Mouse (Mus musculus): ENCODE data around the gene Ints3. TPM values are rescaled to one million over a fixed set of nuclear protein-coding genes. Genes with fewer than 3 reads are reported as not detected.

The Ints3 gene
- polyA plus RNA-seq, 1 experiment from 2014 or later = 34.2 TPM

DNA sequence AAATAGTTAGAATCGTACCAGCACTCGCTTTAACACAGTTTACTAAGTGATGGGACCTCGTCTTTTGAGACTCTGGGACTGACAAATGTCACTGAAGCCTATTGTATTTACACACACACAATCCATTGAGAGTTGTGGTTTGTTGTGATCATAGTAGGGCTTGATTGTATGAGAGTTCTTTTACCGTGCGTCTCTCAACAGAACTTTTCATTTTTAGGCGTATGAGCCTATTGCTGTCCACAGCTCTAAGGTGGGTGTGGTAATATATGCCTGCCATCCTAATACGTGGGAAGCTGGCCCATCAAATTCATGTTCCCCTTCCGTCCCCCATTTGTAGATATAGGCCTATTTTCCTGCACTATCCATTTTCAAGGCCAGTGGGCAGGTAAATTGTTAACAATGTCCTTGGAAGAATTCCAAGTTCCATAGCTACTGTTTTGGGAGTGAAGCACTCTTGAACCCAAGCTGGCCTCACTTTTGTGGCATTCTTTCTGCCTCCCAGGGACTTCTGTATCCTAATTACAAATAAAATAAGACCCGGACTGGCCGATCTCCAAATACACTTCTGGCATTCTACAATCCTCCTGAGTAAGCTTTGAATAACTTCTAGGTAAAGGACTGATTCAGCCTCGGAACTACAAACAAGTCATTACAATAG lies 780 bp upstream of the Ints3 start:
- 61% methylated on average over 11 of the region's 11 CpGs for WGBS
- DNase-seq (ENCODE audit: low spot score) (no peak), ATAC-seq (ENCODE audit: low FRiP score) (no peak)
- H3K4me3 ChIP-seq (ENCODE audit: low read depth, low read length) = peak overlapping the region; percentile 61
- H3K9me3 ChIP-seq (ENCODE audit: control insufficient read depth, low read length) = no peaks in the 10 kb centered on the region
- peak overlapping the region; percentile 66 for H3K9ac ChIP-seq (ENCODE audit: low read depth, low read length)
- H3K36me3 ChIP-seq (ENCODE audit: control insufficient read depth, insufficient read depth, low read length) = no peaks in the 10 kb centered on the region
- H3K4me1 ChIP-seq (replicated peaks; ENCODE audit: control insufficient read depth, insufficient read depth, low read length) = peaks cover 6% of the 10 kb centered on the region
- no peaks in the 10 kb centered on the region for H3K27me3 ChIP-seq (ENCODE audit: control insufficient read depth, insufficient read depth, low read length)
- peak overlapping the region; percentile 73 for H3K4me2 ChIP-seq (replicated peaks; ENCODE audit: low read depth, low read length)
- H3K27ac ChIP-seq (ENCODE audit: low read depth, low read length) = no peak overlapping the region

DNA sequence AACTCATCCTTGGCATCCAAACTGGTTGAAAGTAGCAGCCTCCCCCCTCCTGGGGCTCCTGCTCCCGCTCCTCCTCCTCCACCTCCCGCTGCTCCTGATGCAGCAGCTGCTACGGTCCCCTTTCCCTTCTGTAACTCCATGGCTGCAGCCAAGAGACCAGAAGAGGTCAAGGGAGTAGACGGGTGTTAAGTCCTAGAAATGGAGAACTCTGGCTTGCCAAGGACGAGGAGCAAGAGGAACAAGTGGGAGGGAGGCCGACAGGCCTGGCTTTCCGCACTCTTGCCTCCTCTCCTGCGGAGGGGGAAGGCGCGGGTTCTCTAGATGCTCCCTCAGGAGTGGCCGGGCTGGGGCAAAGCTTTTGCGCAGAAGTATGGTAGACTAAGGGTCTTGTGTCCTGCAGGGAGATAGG lies 607 bp downstream of the Ints3 start:
- H3K9me3 ChIP-seq (ENCODE audit: control insufficient read depth, low read length) = no peaks in the 10 kb centered on the region
- H3K27me3 ChIP-seq (ENCODE audit: control insufficient read depth, insufficient read depth, low read length) = no peaks in the 10 kb centered on the region
- H3K27ac ChIP-seq (ENCODE audit: low read depth, low read length) = peak overlapping the region; percentile 89
- peaks cover 6% of the 10 kb centered on the region for H3K4me1 ChIP-seq (replicated peaks; ENCODE audit: control insufficient read depth, insufficient read depth, low read length)
- 1% methylated on average over 10 of the region's 12 CpGs for WGBS
- peak overlapping the region; percentile 78 for H3K9ac ChIP-seq (ENCODE audit: low read depth, low read length)
- H3K4me3 ChIP-seq (ENCODE audit: low read depth, low read length) = peak overlapping the region; percentile 61
- no peaks in the 10 kb centered on the region for H3K36me3 ChIP-seq (ENCODE audit: control insufficient read depth, insufficient read depth, low read length)
- H3K4me2 ChIP-seq (replicated peaks; ENCODE audit: low read depth, low read length) = peak overlapping the region; percentile 99
- DNase-seq (ENCODE audit: low spot score) (no peak), ATAC-seq (ENCODE audit: low FRiP score) (peak; percentile 56)

DNA sequence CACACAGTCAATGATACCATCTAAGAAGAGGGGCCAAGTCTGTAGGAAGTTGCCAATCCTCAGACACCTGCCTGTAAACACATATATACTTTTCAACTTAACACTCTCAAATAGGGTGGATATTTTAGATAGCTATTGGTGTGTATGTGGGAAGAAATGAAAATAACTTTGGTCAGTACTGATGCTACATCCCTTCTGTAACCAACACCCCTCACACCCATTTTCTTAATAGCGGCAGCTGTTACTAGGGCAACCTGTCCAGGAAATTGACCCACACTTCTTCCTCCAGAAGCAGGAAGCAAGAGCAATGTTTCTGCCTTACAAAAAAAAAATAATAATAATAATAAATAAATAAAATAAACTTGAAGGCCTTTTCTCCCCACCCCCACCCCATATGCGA lies 1.1 kb downstream of the Ints3 start:
- no peaks in the 10 kb centered on the region for H3K36me3 ChIP-seq (ENCODE audit: control insufficient read depth, insufficient read depth, low read length)
- no peaks in the 10 kb centered on the region for H3K27me3 ChIP-seq (ENCODE audit: control insufficient read depth, insufficient read depth, low read length)
- peak overlapping the region; percentile 99 for H3K4me2 ChIP-seq (replicated peaks; ENCODE audit: low read depth, low read length)
- peaks cover 6% of the 10 kb centered on the region for H3K4me1 ChIP-seq (replicated peaks; ENCODE audit: control insufficient read depth, insufficient read depth, low read length)
- H3K27ac ChIP-seq (ENCODE audit: low read depth, low read length) = no peak overlapping the region
- no peak for DNase-seq (ENCODE audit: low spot score)
- 19% methylated on average over 2 of the region's 2 CpGs for WGBS
- peak overlapping the region; percentile 78 for H3K9ac ChIP-seq (ENCODE audit: low read depth, low read length)
- no peak for ATAC-seq (ENCODE audit: low FRiP score)
- peak overlapping the region; percentile 61 for H3K4me3 ChIP-seq (ENCODE audit: low read depth, low read length)
- H3K9me3 ChIP-seq (ENCODE audit: control insufficient read depth, low read length) = no peaks in the 10 kb centered on the region

DNA sequence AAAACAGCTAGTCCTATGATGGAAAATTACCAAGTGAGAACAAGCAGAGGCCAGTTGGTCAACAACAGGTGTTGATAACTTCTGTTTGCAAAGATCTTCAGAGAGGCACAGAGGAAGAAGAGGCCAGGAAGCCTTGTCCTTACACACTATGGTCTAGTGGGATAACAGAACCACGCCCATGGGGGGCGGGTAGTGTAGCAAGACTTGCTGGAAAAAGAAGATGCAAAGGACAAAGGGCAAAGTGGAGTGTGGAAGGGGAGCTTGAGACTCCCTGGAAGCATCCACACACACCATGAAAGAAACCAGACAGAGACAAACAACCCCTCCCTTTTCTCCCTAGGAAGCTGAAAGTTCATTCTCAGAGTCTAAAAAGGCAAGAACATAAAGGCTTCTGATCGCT lies 3.8 kb downstream of the Ints3 start:
- no peak for ATAC-seq (ENCODE audit: low FRiP score)
- peaks cover 6% of the 10 kb centered on the region for H3K4me1 ChIP-seq (replicated peaks; ENCODE audit: control insufficient read depth, insufficient read depth, low read length)
- no peak overlapping the region for H3K4me3 ChIP-seq (ENCODE audit: low read depth, low read length)
- H3K27me3 ChIP-seq (ENCODE audit: control insufficient read depth, insufficient read depth, low read length) = no peaks in the 10 kb centered on the region
- 86% methylated on average over 3 of the region's 3 CpGs for WGBS
- H3K4me2 ChIP-seq (replicated peaks; ENCODE audit: low read depth, low read length) = no peak overlapping the region
- no peaks in the 10 kb centered on the region for H3K36me3 ChIP-seq (ENCODE audit: control insufficient read depth, insufficient read depth, low read length)
- H3K27ac ChIP-seq (ENCODE audit: low read depth, low read length) = no peak overlapping the region
- H3K9me3 ChIP-seq (ENCODE audit: control insufficient read depth, low read length) = no peaks in the 10 kb centered on the region
- H3K9ac ChIP-seq (ENCODE audit: low read depth, low read length) = no peak overlapping the region
- no peak for DNase-seq (ENCODE audit: low spot score)

DNA sequence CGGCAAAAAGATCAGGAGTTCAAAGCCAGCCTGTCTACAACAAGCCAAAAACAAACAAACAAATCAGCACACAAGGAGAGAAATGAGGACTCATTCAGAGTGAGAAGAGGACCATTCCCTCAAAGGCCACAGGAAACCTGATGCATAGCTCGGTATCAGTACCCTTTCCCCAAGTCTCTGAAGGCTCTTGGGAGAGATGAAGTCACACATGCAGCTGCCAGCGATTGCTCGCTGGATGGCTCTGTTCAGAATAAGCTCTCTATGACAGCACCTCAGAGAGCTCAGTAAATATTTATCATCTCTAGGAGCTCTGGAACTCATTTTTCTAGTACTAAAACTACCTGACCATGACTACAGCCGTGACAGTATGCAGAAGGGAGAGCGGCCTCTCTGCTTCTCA lies 5.2 kb downstream of the Ints3 start:
- Histone ChIP-seq H3K36me3 (ENCODE audit: control insufficient read depth, insufficient read depth, low read length) (0 out of 2 replicates have a peak, but pooled peaks cover 5% of the 10 kb centered on the region), H3K4me1 (replicated peaks; ENCODE audit: control insufficient read depth, insufficient read depth, low read length) (peaks cover 6% of the 10 kb centered on the region), H3K4me3 (ENCODE audit: low read depth, low read length) (no peak overlapping the region), H3K9ac (ENCODE audit: low read depth, low read length) (no peak overlapping the region), H3K27me3 (ENCODE audit: control insufficient read depth, insufficient read depth, low read length) (no peaks in the 10 kb centered on the region), H3K4me2 (replicated peaks; ENCODE audit: low read depth, low read length) (no peak overlapping the region), H3K27ac (ENCODE audit: low read depth, low read length) (no peak overlapping the region), H3K9me3 (ENCODE audit: control insufficient read depth, low read length) (no peaks in the 10 kb centered on the region)
- no peak for ATAC-seq (ENCODE audit: low FRiP score)
- DNase-seq (ENCODE audit: low spot score) = no peak
- WGBS = 87% methylated on average over 6 of the region's 6 CpGs

DNA sequence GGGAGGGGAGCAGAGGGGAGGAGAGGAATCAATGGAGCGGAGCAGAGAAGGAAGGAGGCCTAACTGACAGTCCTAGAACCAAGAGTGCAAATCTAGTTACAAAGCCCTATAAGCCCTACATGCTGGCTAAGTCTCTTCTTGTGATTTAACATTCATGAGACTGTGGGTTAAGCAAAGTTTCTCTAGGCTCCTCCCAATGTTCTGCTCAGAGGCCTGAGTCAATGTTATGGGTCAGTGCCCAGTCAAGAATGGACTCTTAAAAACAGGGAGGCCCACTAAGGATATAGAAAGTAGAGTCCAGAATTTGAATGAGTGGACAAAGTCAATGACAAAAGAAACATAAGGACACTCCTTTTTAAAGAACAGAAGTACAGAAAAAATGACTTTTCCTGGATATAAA lies 5.8 kb downstream of the Ints3 start:
- no peak overlapping the region for H3K4me2 ChIP-seq (replicated peaks; ENCODE audit: low read depth, low read length)
- H3K36me3 ChIP-seq (ENCODE audit: control insufficient read depth, insufficient read depth, low read length) = 0 out of 2 replicates have a peak, but pooled peaks cover 6% of the 10 kb centered on the region
- H3K27ac ChIP-seq (ENCODE audit: low read depth, low read length) = no peak overlapping the region
- no peaks in the 10 kb centered on the region for H3K9me3 ChIP-seq (ENCODE audit: control insufficient read depth, low read length)
- no peak for ATAC-seq (ENCODE audit: low FRiP score)
- no peak overlapping the region for H3K9ac ChIP-seq (ENCODE audit: low read depth, low read length)
- no peaks in the 10 kb centered on the region for H3K27me3 ChIP-seq (ENCODE audit: control insufficient read depth, insufficient read depth, low read length)
- H3K4me1 ChIP-seq (replicated peaks; ENCODE audit: control insufficient read depth, insufficient read depth, low read length) = peaks cover 6% of the 10 kb centered on the region
- H3K4me3 ChIP-seq (ENCODE audit: low read depth, low read length) = no peak overlapping the region
- no peak for DNase-seq (ENCODE audit: low spot score)
- WGBS = 85% methylated on average over 1 of the region's 1 CpGs

DNA sequence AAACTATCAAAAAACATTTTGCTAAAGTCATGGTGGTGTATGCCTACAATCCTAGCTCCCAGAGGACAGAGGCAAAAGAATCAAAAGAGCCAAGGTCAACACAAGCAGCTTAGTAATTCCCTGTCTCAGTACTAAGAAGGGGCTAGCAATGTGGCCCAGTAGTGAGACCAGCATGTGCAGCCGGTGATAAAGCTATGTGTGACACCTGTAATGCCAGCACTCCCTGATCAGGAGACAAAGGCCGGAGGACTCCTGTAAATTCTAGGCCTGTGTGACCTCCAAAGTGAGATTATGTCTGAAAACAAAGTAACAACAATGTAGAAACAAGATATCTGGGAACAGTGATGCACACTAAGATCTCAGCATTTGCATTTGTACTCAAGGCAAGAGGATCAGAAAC lies 7.9 kb downstream of the Ints3 start:
- 0 out of 2 replicates have a peak, but pooled peaks cover 6% of the 10 kb centered on the region for H3K36me3 ChIP-seq (ENCODE audit: control insufficient read depth, insufficient read depth, low read length)
- no peak overlapping the region for H3K4me3 ChIP-seq (ENCODE audit: low read depth, low read length)
- no peak for ATAC-seq (ENCODE audit: low FRiP score)
- H3K9me3 ChIP-seq (ENCODE audit: control insufficient read depth, low read length) = no peaks in the 10 kb centered on the region
- no peaks in the 10 kb centered on the region for H3K27me3 ChIP-seq (ENCODE audit: control insufficient read depth, insufficient read depth, low read length)
- no peak overlapping the region for H3K4me2 ChIP-seq (replicated peaks; ENCODE audit: low read depth, low read length)
- H3K27ac ChIP-seq (ENCODE audit: low read depth, low read length) = no peak overlapping the region
- DNase-seq (ENCODE audit: low spot score) = no peak
- WGBS = 96% methylated on average over 2 of the region's 2 CpGs
- H3K4me1 ChIP-seq (replicated peaks; ENCODE audit: control insufficient read depth, insufficient read depth, low read length) = no peaks in the 10 kb centered on the region
- no peak overlapping the region for H3K9ac ChIP-seq (ENCODE audit: low read depth, low read length)

DNA sequence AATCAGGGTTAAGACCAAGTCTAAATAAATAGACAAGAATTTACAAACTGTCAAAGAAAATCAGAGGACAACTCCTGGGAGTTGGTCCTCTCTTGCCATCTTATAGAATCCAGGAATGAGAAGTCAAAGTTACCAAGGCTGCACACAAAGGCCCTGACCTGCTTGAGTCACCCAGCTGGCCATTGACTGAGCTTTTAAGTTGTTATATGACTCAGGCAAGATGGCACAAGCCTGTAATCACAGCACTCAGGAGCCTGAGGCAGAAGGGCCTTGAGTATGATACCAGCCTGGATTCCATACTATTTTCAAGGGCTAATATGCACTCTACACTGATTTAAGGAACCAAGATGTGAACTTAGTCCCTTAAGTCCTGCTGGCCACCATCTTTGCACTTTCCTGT lies 9.9 kb downstream of the Ints3 start:
- no peak overlapping the region for H3K4me3 ChIP-seq (ENCODE audit: low read depth, low read length)
- DNase-seq (ENCODE audit: low spot score) (no peak), ATAC-seq (ENCODE audit: low FRiP score) (no peak)
- H3K4me2 ChIP-seq (replicated peaks; ENCODE audit: low read depth, low read length) = no peak overlapping the region
- H3K9me3 ChIP-seq (ENCODE audit: control insufficient read depth, low read length) = no peaks in the 10 kb centered on the region
- H3K27ac ChIP-seq (ENCODE audit: low read depth, low read length) = no peak overlapping the region
- H3K4me1 ChIP-seq (replicated peaks; ENCODE audit: control insufficient read depth, insufficient read depth, low read length) = no peaks in the 10 kb centered on the region
- no peaks in the 10 kb centered on the region for H3K27me3 ChIP-seq (ENCODE audit: control insufficient read depth, insufficient read depth, low read length)
- no peak overlapping the region for H3K9ac ChIP-seq (ENCODE audit: low read depth, low read length)
- 0 out of 2 replicates have a peak, but pooled peaks cover 6% of the 10 kb centered on the region for H3K36me3 ChIP-seq (ENCODE audit: control insufficient read depth, insufficient read depth, low read length)

DNA sequence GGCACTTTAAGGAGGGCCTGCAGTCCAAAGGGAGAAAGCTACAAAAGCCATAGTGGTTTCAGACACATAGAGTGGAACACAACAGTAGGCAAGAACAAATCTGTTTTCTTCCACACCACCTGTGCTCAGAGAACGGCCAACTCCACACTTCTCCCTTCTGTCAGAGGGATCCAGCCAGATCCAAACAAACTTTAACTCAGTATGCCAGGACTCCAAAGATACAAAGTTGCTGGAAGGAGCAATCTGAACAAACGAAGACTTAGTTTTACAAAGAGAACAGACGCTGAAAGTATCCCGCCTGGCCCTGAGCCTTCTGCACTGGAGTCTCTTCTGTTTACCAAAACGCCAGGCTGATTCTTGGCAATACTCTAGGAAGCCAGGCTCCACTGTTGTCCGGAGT lies 12.7 kb downstream of the Ints3 start:
- H3K9me3 ChIP-seq (ENCODE audit: control insufficient read depth, low read length) = no peaks in the 10 kb centered on the region
- no peaks in the 10 kb centered on the region for H3K27me3 ChIP-seq (ENCODE audit: control insufficient read depth, insufficient read depth, low read length)
- no peak overlapping the region for H3K4me3 ChIP-seq (ENCODE audit: low read depth, low read length)
- 91% methylated on average over 6 of the region's 6 CpGs for WGBS
- no peak overlapping the region for H3K27ac ChIP-seq (ENCODE audit: low read depth, low read length)
- no peak overlapping the region for H3K4me2 ChIP-seq (replicated peaks; ENCODE audit: low read depth, low read length)
- H3K9ac ChIP-seq (ENCODE audit: low read depth, low read length) = no peak overlapping the region
- H3K36me3 ChIP-seq (ENCODE audit: control insufficient read depth, insufficient read depth, low read length) = 0 out of 2 replicates have a peak, but pooled peaks cover 6% of the 10 kb centered on the region
- no peaks in the 10 kb centered on the region for H3K4me1 ChIP-seq (replicated peaks; ENCODE audit: control insufficient read depth, insufficient read depth, low read length)
- DNase-seq (ENCODE audit: low spot score) (no peak), ATAC-seq (ENCODE audit: low FRiP score) (no peak)

Measured in hindbrain, embryonic 11.5 days (tissue).